Mouse (Mus musculus): ENCODE data around the gene Fgfr2.

DNA sequence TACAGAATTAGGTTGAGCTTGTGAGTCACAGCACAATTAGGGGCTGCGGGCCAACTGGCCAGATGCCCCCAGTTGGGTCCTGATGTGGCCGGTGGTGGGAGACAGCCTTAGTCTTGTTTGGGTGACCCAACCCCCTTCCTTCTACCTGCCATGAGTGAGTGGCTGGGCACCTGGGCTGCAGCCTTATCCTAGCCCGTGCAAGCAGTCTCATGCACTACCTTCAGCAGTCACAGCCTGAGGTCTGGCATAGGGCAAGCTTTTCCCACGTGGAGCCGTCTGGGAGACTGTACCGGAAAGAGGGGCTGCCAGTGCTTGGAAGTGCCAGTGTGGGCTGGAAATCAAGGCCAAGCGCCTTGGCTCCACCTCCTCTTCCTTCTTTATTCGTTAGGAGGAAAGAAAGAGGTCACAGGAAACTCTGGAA lies 2173.8 kb downstream of the Fgfr2 start:
- TF ChIP-seq HCFC1 (IDR thresholded peaks at IDR 0.05; ENCODE audit: borderline replicate concordance, insufficient read depth, low read length) (no peak), MAFK (IDR thresholded peaks at IDR 0.05; ENCODE audit: insufficient read depth, low read depth, low read length) (no peak), ZC3H11A (IDR thresholded peaks at IDR 0.05; ENCODE audit: borderline replicate concordance, low read depth, low read length) (no peak), ZNF384 (IDR thresholded peaks at IDR 0.05; ENCODE audit: low read depth, low read length) (no peak)
